Mouse (Mus musculus) kidney, postnatal 14 days (tissue): ENCODE data around the gene Slc39a8.

Experiments used
- DNase-seq: peaks from one replicate; pipeline ENCODE4 v3.0.0; 2022; ENCODE audit warnings: mixed read lengths

The Slc39a8 gene

DNA sequence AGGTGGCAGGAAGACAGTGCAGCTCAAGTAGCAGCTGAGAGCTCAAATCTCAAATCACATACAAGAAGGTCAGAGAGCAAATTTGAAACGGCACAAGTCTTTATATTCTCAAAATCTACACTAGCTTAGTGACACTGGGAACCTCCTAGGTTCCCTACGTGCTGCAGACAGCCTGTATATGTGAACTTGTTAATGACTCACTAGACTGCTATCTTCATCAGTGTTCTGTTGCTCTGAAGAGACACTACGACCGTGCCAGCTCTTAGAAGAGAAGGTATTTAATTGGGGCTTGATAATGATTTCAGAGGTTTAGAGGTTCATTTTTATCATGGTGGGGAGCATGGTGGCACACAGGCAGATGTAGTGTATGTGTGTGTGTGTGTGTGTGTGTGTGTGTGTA, 94.2 kb downstream of the Slc39a8 start:
- no peak for DNase-seq

DNA sequence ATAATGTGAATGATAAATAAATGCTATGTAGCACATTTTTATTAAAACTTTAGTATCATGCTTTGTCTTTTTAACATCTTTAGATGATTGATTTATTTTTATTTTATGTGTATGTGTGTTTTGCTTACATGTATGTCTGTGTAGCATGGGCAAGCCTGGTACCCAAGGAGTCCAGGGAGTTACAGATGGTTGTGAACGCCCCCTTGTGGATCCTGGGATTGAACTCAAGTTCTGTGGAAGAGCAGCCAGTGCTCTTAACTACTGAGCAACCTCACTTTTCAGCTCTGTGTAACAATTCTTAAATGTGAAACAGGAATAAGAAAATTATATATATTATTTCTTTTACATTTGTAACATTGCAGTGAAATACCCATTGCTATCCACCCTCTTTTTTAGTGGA, 101.7 kb downstream of the Slc39a8 start:
- no peak for DNase-seq

DNA sequence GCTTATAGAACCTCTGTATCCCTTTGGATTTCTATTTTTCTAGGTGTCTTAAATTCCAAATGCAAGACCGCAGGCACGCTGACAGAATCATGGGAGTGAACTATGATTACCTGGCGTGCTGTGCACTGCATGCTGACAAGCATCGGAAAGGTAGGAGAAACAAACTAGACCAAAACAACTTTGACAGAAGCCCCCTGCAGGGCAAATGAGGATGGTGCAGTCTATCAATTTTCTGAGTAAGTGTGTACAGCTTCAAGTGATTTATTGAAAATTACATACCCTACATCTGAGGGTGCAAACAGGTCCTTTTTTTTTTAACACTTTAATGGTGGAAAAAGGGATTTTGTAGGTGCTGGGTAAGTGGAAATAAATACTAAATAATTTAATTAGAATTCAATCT, 103.1 kb downstream of the Slc39a8 start:
- DNase-seq = no peak

DNA sequence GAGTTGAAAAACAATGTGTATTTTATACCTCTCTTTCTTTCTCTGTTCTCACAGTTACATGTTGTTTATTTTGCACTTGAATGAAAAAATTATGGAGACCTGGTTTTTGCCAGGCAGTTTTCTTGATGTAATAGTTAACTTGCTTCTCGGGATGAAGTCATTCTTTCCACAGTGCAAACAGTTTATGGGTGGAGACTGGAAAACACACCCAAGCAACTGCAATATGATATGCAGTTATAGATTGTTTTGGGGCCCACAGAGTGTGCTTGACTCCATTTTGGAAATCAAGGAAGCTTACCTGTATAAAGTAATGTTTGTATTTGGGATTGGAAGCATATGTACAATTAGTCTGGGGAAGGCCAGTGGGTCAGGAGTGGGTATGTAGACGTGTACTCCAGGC, 112.4 kb downstream of the Slc39a8 start:
- no peak for DNase-seq
